Mouse (Mus musculus) lung, postnatal 0 days (tissue): ENCODE results near the gene Zfyve26.

Experiments
- CTCF ChIP-seq: IDR thresholded peaks from 2 replicates; pipeline ENCODE4 v1.5.1; 2016; ENCODE audit warnings: antibody characterized with exemption, mild to moderate bottlenecking
- EP300 ChIP-seq: IDR thresholded peaks from 2 replicates; pipeline ENCODE4 v1.6.1; 2016; ENCODE audit warnings: antibody characterized with exemption, mild to moderate bottlenecking, control low read depth

- no peak for TF ChIP-seq CTCF
- TF ChIP-seq EP300: no peak
Observed at GRCm38 (mm10) chr12:79338791-79339190, 42.7 kb upstream of the Zfyve26 start.
